Mouse (Mus musculus): ENCODE data around the gene Ciao2a. TPM values are rescaled to one million over a fixed set of nuclear protein-coding genes. Genes with fewer than 3 reads are reported as not detected.

The Ciao2a gene
- polyA plus RNA-seq, 1 experiment from 2014 or later, result 150 TPM

- no peak overlapping the region for H3K4me2 ChIP-seq (replicated peaks; ENCODE audit: low read depth, low read length)
- WGBS, result 63% methylated on average over 1 of the region's 1 CpGs
- H3K4me3 ChIP-seq (ENCODE audit: low read depth, low read length), result no peak overlapping the region
Measured at GRCm38 (mm10) chr9:66142265-66142664, 15.9 kb downstream of the Ciao2a start.

DNA sequence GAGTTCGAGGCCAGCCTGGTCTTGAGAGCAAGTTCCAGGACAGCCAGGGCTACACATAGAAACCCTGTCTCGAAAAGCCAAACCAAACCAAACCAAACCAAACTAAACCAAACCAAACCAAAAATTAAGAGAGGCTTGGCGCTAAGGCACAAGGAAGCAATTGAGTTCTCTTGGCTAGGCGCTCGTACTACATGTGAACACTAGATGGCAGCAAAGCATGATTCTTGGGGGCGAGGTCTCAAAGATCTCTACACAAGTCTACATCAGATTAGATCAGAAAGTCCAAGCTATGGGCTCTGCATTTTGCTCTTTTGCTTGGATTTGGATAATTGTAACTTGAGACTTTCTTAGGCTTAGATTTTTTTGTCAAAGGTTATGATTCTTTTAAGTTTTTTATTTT, 17.8 kb downstream of the Ciao2a start:
- Histone ChIP-seq H3K36me3 (ENCODE audit: control insufficient read depth, insufficient read depth, low read length) (peaks cover 14% of the 10 kb centered on the region), H3K27ac (ENCODE audit: low read length) (no peak overlapping the region), H3K4me2 (replicated peaks; ENCODE audit: low read depth, low read length) (no peak overlapping the region), H3K9ac (replicated peaks; ENCODE audit: low read depth, low read length) (no peak overlapping the region), H3K9me3 (ENCODE audit: control insufficient read depth, low read depth, low read length) (no peaks in the 10 kb centered on the region), H3K27me3 (ENCODE audit: control insufficient read depth, insufficient read depth, low read length) (no peaks in the 10 kb centered on the region), H3K4me3 (ENCODE audit: low read depth, low read length) (no peak overlapping the region), H3K4me1 (ENCODE audit: control insufficient read depth, insufficient read depth, low read length) (no peaks in the 10 kb centered on the region)
- WGBS, result 13% methylated on average over 6 of the region's 6 CpGs
- ATAC-seq (ENCODE audit: insufficient number of reproducible peaks, insufficient read depth, low FRiP score, low read depth), result no peak

More at GRCm38 (mm10) chr9:66142265-66142664, 15.9 kb downstream of the Ciao2a start:
- Histone ChIP-seq H3K27ac (ENCODE audit: low read length) (no peak overlapping the region), H3K4me1 (ENCODE audit: control insufficient read depth, insufficient read depth, low read length) (no peaks in the 10 kb centered on the region), H3K27me3 (ENCODE audit: control insufficient read depth, insufficient read depth, low read length) (no peaks in the 10 kb centered on the region), H3K9ac (replicated peaks; ENCODE audit: low read depth, low read length) (no peak overlapping the region), H3K9me3 (ENCODE audit: control insufficient read depth, low read depth, low read length) (no peaks in the 10 kb centered on the region), H3K36me3 (ENCODE audit: control insufficient read depth, insufficient read depth, low read length) (peaks cover 28% of the 10 kb centered on the region)
- no peak for ATAC-seq (ENCODE audit: insufficient number of reproducible peaks, insufficient read depth, low FRiP score, low read depth)

GRCm38 (mm10) chr9:66146141-66146540, 19.7 kb downstream of the Ciao2a start:
- H3K36me3 ChIP-seq (ENCODE audit: control insufficient read depth, insufficient read depth, low read length), result no peaks in the 10 kb centered on the region
- H3K27me3 ChIP-seq (ENCODE audit: control insufficient read depth, insufficient read depth, low read length), result no peaks in the 10 kb centered on the region
- H3K9me3 ChIP-seq (ENCODE audit: control insufficient read depth, low read depth, low read length), result no peaks in the 10 kb centered on the region
- no peak for ATAC-seq (ENCODE audit: insufficient number of reproducible peaks, insufficient read depth, low FRiP score, low read depth)
- H3K27ac ChIP-seq (ENCODE audit: low read length), result no peak overlapping the region
- H3K4me2 ChIP-seq (replicated peaks; ENCODE audit: low read depth, low read length), result no peak overlapping the region
- H3K9ac ChIP-seq (replicated peaks; ENCODE audit: low read depth, low read length), result no peak overlapping the region
- no peaks in the 10 kb centered on the region for H3K4me1 ChIP-seq (ENCODE audit: control insufficient read depth, insufficient read depth, low read length)
- no peak overlapping the region for H3K4me3 ChIP-seq (ENCODE audit: low read depth, low read length)

DNA sequence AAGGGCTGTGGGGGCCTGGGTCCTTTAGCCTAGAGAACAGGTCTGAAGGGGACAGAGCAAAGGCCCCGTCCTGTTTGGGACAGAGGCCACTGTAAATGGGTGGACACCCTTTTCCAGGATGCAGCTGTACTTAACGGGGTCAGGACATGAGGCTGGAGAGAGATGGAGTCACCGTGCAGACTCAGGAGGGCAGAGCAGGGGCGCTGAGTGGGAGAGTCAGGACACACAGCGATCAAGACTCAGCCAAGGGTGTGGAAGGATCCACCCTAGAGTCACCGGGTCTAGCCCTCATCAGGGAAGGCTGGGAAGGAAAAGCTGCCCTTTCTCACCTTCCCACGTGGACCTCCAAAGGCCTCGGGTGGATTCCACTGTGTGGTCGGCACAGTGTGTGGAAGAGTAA, 25.6 kb downstream of the Ciao2a start:
- Histone ChIP-seq H3K27me3 (ENCODE audit: control insufficient read depth, insufficient read depth, low read length) (no peaks in the 10 kb centered on the region), H3K9me3 (ENCODE audit: control insufficient read depth, low read depth, low read length) (no peaks in the 10 kb centered on the region), H3K9ac (replicated peaks; ENCODE audit: low read depth, low read length) (no peak overlapping the region), H3K4me1 (ENCODE audit: control insufficient read depth, insufficient read depth, low read length) (no peaks in the 10 kb centered on the region), H3K4me2 (replicated peaks; ENCODE audit: low read depth, low read length) (no peak overlapping the region), H3K36me3 (ENCODE audit: control insufficient read depth, insufficient read depth, low read length) (no peaks in the 10 kb centered on the region), H3K4me3 (ENCODE audit: low read depth, low read length) (no peak overlapping the region), H3K27ac (ENCODE audit: low read length) (no peak overlapping the region)
- no peak for ATAC-seq (ENCODE audit: insufficient number of reproducible peaks, insufficient read depth, low FRiP score, low read depth)
- WGBS, result 61% methylated on average over 9 of the region's 9 CpGs

GRCm38 (mm10) chr9:66153594-66153993, 27.2 kb downstream of the Ciao2a start:
- Histone ChIP-seq H3K27ac (ENCODE audit: low read length) (no peak overlapping the region), H3K4me1 (ENCODE audit: control insufficient read depth, insufficient read depth, low read length) (no peaks in the 10 kb centered on the region), H3K4me3 (ENCODE audit: low read depth, low read length) (no peak overlapping the region), H3K9ac (replicated peaks; ENCODE audit: low read depth, low read length) (no peak overlapping the region), H3K27me3 (ENCODE audit: control insufficient read depth, insufficient read depth, low read length) (no peaks in the 10 kb centered on the region), H3K4me2 (replicated peaks; ENCODE audit: low read depth, low read length) (no peak overlapping the region), H3K36me3 (ENCODE audit: control insufficient read depth, insufficient read depth, low read length) (no peaks in the 10 kb centered on the region), H3K9me3 (ENCODE audit: control insufficient read depth, low read depth, low read length) (no peaks in the 10 kb centered on the region)
- WGBS, result 91% methylated on average over 6 of the region's 6 CpGs
- ATAC-seq (ENCODE audit: insufficient number of reproducible peaks, insufficient read depth, low FRiP score, low read depth), result no peak

- no peak for ATAC-seq (ENCODE audit: insufficient number of reproducible peaks, insufficient read depth, low FRiP score, low read depth)
- 83% methylated on average over 9 of the region's 9 CpGs for WGBS
- Histone ChIP-seq H3K9ac (replicated peaks; ENCODE audit: low read depth, low read length) (no peak overlapping the region), H3K9me3 (ENCODE audit: control insufficient read depth, low read depth, low read length) (no peaks in the 10 kb centered on the region), H3K27ac (ENCODE audit: low read length) (no peak overlapping the region), H3K4me3 (ENCODE audit: low read depth, low read length) (no peak overlapping the region), H3K36me3 (ENCODE audit: control insufficient read depth, insufficient read depth, low read length) (no peaks in the 10 kb centered on the region), H3K27me3 (ENCODE audit: control insufficient read depth, insufficient read depth, low read length) (no peaks in the 10 kb centered on the region), H3K4me2 (replicated peaks; ENCODE audit: low read depth, low read length) (no peak overlapping the region), H3K4me1 (ENCODE audit: control insufficient read depth, insufficient read depth, low read length) (no peaks in the 10 kb centered on the region)
Measured at GRCm38 (mm10) chr9:66154013-66154412, 27.6 kb downstream of the Ciao2a start.

DNA sequence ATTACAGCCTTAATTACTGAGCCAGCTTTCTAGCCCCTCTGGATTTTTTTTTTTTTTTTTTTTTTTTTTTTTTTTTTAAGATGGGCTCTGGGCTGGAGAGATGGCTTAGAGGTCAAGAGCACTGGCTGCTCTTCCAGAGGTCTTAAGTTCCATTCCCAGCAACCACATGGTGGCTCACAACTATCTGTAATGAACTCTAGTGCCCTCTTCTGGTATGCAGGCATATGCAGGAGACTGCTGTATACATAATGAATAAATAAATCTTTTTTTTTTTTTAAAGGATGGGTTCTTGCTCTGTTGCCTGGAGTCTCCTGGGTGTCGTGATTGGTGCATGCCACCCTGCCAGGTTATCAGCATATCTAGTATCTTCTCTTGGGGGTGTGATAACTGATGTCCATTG, 29.1 kb downstream of the Ciao2a start:
- H3K9me3 ChIP-seq (ENCODE audit: control insufficient read depth, low read depth, low read length), result no peaks in the 10 kb centered on the region
- no peak overlapping the region for H3K4me2 ChIP-seq (replicated peaks; ENCODE audit: low read depth, low read length)
- no peak overlapping the region for H3K4me3 ChIP-seq (ENCODE audit: low read depth, low read length)
- no peak overlapping the region for H3K9ac ChIP-seq (replicated peaks; ENCODE audit: low read depth, low read length)
- 62% methylated on average over 1 of the region's 1 CpGs for WGBS
- H3K4me1 ChIP-seq (ENCODE audit: control insufficient read depth, insufficient read depth, low read length), result no peaks in the 10 kb centered on the region
- ATAC-seq (ENCODE audit: insufficient number of reproducible peaks, insufficient read depth, low FRiP score, low read depth), result no peak
- no peak overlapping the region for H3K27ac ChIP-seq (ENCODE audit: low read length)
- H3K27me3 ChIP-seq (ENCODE audit: control insufficient read depth, insufficient read depth, low read length), result no peaks in the 10 kb centered on the region
- no peaks in the 10 kb centered on the region for H3K36me3 ChIP-seq (ENCODE audit: control insufficient read depth, insufficient read depth, low read length)

DNA sequence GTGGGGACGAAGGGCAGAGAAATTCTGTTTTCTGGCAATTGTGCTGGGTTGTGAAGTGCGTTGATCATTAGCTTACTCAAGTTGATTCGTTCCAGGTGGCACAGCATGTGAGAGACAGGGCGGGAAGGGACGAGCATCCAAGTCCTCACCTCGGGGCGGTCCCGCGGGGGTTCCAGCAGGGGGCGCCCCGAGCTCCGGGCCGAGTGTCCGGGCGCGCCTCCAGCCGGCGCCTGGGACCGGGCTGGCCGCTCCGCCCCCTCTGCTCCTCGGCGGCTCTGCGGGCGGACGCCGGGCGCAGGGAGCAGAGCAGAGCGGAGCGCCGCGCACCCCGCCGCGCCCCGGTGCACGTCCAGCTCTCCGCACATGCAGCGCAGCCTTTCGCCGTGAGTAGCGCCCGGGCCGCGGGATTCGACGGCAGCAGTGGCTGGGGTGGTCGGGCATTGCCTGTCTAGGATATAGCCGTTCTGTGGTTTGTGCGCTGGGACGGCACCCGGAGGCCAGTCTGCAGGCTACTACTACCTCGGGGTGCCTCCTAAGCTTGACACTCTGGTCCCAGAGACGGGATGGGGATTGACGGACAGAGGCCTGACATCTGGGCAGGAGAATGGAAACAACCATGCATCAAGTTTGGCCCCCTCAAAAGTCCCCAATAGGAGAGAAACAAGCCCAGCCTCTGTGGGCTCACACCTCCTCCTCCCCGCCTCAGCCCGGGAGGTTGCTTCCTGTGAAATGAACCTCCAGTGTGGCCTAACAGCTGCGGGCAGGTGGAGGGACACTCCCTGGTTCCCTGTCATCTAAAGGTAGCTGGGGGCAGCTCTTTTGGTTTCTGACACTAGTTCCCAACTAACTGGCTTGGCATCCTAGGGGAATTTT, 31.8 kb downstream of the Ciao2a start, which contains the start of gene Dapk2:
TSS of gene Dapk2 (plus strand) at position 266 of the 873 bp plus-strand sequence.
- 1% methylated on average over 56 of the region's 58 CpGs for WGBS

More for the DNA sequence above, 31.8 kb downstream of the Ciao2a start, which contains the start of gene Dapk2:
- Histone ChIP-seq H3K9me3 (ENCODE audit: control insufficient read depth, low read depth, low read length) (no peaks in the 10 kb centered on the region), H3K9ac (replicated peaks; ENCODE audit: low read depth, low read length) (no peak within 1 kb of the TSS; the same call in 1 of the 2 replicates), H3K4me3 (ENCODE audit: low read depth, low read length) (peak within 1 kb of the TSS; percentile 39), H3K27ac (ENCODE audit: low read length) (no peak within 1 kb of the TSS), H3K4me1 (ENCODE audit: control insufficient read depth, insufficient read depth, low read length) (no peaks in the 10 kb centered on the region), H3K36me3 (ENCODE audit: control insufficient read depth, insufficient read depth, low read length) (no peaks in the 10 kb centered on the region), H3K27me3 (ENCODE audit: control insufficient read depth, insufficient read depth, low read length) (no peaks in the 10 kb centered on the region), H3K4me2 (replicated peaks; ENCODE audit: low read depth, low read length) (peak within 1 kb of the TSS; percentile 66)
- ATAC-seq (ENCODE audit: insufficient number of reproducible peaks, insufficient read depth, low FRiP score, low read depth), result peak; percentile 90

All from stomach, embryonic 14.5 days (tissue).